Mouse (Mus musculus) kidney, adult 2 months (tissue): ENCODE measurements around the gene Slain2. TPM values are rescaled to one million over a fixed set of nuclear protein-coding genes. Genes with fewer than 3 reads are reported as not detected.

Experiments
- DNase-seq: peaks from one replicate; pipeline ENCODE4 v3.0.0; 2021
- H3K27ac ChIP-seq: fragments of 200-500 bp; 2 replicates; pipeline ENCODE4 v1.5.1; 2012; ENCODE audit warnings: low read depth, low read length, control low read depth, inconsistent platforms; ENCODE audit not compliant: insufficient read depth
- H3K27me3 ChIP-seq: fragments of 200-500 bp; replicated peaks from 2 replicates; pipeline ENCODE4 v1.6.1; 2012; ENCODE audit warnings: mild to moderate bottlenecking, moderate library complexity, low read length, inconsistent platforms; ENCODE audit not compliant: control insufficient read depth, insufficient read depth
- H3K36me3 ChIP-seq: fragments of 200-500 bp; 2 replicates; pipeline ENCODE4 v1.6.1; 2012; ENCODE audit warnings: mild to moderate bottlenecking, moderate library complexity, low read length, inconsistent platforms; ENCODE audit not compliant: control insufficient read depth, insufficient read depth
- H3K4me1 ChIP-seq: fragments of 200-500 bp; 2 replicates; pipeline ENCODE4 v1.6.1; 2011; ENCODE audit warnings: low read length; ENCODE audit not compliant: control insufficient read depth, insufficient read depth
- H3K4me3 ChIP-seq: fragments of 200-500 bp; 2 replicates; pipeline ENCODE4 v1.5.1; 2011; ENCODE audit warnings: mild to moderate bottlenecking, low read depth, low read length, control low read depth; ENCODE audit not compliant: insufficient read depth
- CTCF ChIP-seq: fragments of 200-500 bp; conservative IDR thresholded peaks from 2 replicates; pipeline ENCODE4 v1.5.1; 2011; ENCODE audit warnings: low read depth, mild to moderate bottlenecking, control low read depth, low read length, moderate library complexity, mixed read lengths; ENCODE audit not compliant: insufficient read depth, insufficient read length
- POLR2A ChIP-seq: fragments of 200-500 bp; IDR thresholded peaks from one replicate; pipeline ENCODE4 v1.6.1; 2011; ENCODE audit warnings: low read depth, low read length, control low read depth
- WGBS: fragments of 180-500 bp; shearing (Covaris S2); methylation state at CpG from one replicate; pipeline ENCODE4 v1.1.7; 2018; 5-methylcytosine and 5-hydroxymethylcytosine counted together
- polyA plus RNA-seq: library from polyadenylated mRNA; depleted of rRNA; stranded (reverse); fragments of >200 nt; gene quantifications from 2 replicates; pipeline ENCODE4 v1.2.3, GENCODE M21; 2012; rRNA removed

Gene Slain2
- polyA plus RNA-seq, result 23.4 and 24.3 TPM in 2 replicates

DNA sequence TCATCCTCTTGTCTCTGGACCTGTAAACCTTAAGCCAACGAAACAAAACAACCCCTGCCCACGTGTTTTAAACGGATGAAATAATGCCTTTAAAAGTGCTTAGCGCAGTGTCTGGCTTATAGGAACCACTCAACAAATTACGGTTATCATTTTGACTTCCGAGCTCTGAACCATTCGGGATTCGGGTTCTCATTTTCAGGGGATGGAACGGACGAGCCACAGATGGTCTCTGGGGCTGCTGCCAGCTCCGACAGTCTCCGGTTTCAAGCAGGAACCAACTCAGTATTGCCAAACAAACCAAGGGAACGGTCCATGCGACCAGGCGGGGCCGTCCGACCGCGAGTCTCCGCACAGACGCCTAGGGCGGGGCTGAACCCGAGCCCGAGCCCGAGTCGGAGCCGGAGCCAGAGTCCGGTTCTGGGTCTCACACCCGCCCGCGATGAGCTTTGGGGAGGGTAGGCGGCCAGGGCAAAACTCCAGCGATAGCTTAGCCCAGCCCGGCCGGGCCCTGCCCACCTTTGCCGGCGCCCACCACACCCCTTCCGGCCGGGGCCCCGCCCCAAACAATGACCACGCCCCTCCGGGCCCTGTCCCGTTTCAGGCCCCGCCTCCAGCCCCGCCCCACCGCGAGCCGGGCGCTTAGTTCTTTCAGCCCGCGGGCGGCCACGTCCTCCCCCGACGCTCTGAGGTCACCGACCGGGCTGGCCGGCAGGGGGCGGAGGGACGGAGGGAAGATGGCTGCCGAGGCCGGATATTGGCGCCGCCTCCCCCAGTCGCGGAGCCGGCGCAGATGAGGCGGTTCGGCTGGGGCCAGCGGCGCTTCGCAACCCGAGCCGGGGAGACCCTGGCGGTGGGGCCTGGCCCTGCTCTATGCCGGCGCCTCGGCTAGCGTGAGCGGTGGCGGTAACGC is at the start of gene Slain2:
Gene Slain2, plus strand, starts transcription at position 657 of the 910 bp plus-strand sequence.
- TF ChIP-seq POLR2A, result peak; percentile 38
- TF ChIP-seq CTCF, result peak; percentile 50
- DNase-seq, result peak; percentile 99
- under 1% methylated on average over 83 of the region's 83 CpGs for WGBS
- H3K4me1 ChIP-seq, result peaks cover 13% of the 10 kb centered on the region; the same call in 1 of the 2 replicates
- H3K36me3 ChIP-seq, result no peaks in the 10 kb centered on the region
- H3K27ac ChIP-seq, result peak within 1 kb of the TSS; percentile 99
- peak within 1 kb of the TSS; percentile 91 for H3K4me3 ChIP-seq
- no peaks in the 10 kb centered on the region for H3K27me3 ChIP-seq

- 90% methylated on average over 3 of the region's 3 CpGs for WGBS
- no peak overlapping the region for H3K27ac ChIP-seq
- DNase-seq, result no peak
- H3K4me3 ChIP-seq, result no peak overlapping the region
- TF ChIP-seq POLR2A (no peak), CTCF (no peak)
- no peaks in the 10 kb centered on the region for H3K36me3 ChIP-seq
- peaks cover 27% of the 10 kb centered on the region for H3K4me1 ChIP-seq
- no peaks in the 10 kb centered on the region for H3K27me3 ChIP-seq
Measured at GRCm38 (mm10) chr5:72864654-72865178, 49.4 kb upstream of the Slain2 start.

DNA sequence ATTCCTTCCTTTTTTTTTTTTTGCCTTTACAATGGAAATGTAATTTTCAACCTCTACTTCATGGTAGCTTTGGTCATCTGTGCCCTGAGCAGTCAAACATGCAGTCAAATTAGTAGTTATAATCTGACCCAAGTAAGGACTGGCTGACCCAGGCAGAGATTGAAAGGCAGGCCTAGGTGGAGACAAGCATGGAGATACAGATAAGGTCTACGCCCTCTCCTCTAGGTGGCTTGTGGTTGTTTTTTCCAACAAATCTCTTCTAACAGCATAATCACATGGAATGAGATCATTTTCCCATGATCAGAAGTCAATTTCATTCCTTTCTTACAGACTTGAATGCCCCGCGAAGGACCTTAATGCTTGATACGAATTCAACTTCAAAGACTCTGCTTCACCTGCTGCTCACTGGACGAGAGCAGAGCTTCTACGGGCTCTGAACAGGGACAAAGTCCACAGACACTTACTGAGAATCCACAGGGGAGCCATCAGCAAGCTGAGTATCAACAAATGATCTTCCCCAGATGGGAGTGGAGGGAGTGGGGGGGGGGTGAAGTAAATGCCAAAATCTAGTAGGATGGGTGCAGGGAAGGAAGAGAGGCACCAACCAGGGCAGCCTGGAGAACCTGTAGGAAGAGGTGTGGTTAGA is 47.7 kb upstream of the Slain2 start:
- Histone ChIP-seq H3K27me3 (no peaks in the 10 kb centered on the region), H3K4me3 (no peak overlapping the region)
- 53% methylated on average over 6 of the region's 6 CpGs for WGBS

GRCm38 (mm10) chr5:72867036-72867672 is 47.0 kb upstream of the Slain2 start:
- WGBS, result 38% methylated on average over 16 of the region's 16 CpGs
- DNase-seq, result no peak
- Histone ChIP-seq H3K27ac (peak overlapping the region; percentile 71; the same call in 1 of the 2 replicates), H3K4me3 (peak overlapping the region; percentile 65), H3K4me1 (peaks cover 27% of the 10 kb centered on the region; the same call in 1 of the 2 replicates), H3K36me3 (no peaks in the 10 kb centered on the region), H3K27me3 (no peaks in the 10 kb centered on the region)
- TF ChIP-seq CTCF (no peak), POLR2A (no peak)

More for the DNA sequence above, 47.7 kb upstream of the Slain2 start:
- DNase-seq, result peak; percentile 62
- Histone ChIP-seq H3K4me1 (peaks cover 29% of the 10 kb centered on the region), H3K36me3 (no peaks in the 10 kb centered on the region), H3K27ac (peak overlapping the region; percentile 19; the same call in 1 of the 2 replicates)
- TF ChIP-seq POLR2A, result no peak
- TF ChIP-seq CTCF, result no peak

DNA sequence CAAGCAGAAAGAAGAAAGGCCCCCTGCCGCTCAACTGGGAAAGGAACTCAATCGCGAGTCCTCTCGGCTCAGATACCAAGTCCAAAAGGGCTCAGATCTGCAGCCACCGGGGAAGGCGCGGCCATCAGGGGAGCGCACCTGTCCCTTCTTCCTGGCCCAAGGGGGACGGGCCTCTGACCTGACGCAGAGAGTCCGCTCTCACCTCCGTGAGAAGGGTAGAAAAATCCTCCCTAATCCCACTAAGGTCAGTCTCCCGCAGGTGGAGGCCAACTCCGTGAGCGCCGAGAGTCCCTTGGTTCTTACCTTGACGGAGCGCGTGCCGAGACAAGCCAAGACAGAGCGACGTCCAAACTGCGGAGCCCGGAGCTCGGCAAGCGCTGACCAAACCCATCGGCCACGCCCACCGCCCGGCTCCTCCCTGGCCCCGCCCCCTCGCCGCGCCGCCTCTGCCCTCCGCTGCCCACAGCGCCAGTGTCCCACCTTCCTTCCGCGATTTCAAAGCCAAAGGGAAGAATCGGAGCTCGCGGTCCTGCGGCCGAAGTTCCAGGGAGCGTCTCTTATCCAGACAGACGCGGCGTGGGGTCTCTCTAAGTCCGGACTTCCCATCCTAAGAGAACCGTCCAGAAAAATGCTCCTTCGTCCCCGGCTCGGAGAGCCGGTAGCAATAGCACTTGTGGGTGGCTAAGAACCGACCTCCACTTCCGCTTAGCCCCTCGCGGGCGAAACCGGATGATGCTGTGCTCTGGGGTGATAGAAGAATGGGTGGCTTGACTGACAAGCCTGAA is 45.8 kb upstream of the Slain2 start, which contains the start of gene Tec:
Gene Tec, minus strand, starts transcription at position 393 of the 785 bp plus-strand sequence.
- TF ChIP-seq CTCF, result 0 out of 2 replicates have a peak, but pooled peaks have one; percentile 0
- TF ChIP-seq POLR2A, result peak; percentile 94

More for the DNA sequence above, 45.8 kb upstream of the Slain2 start, which contains the start of gene Tec:
- H3K27ac ChIP-seq, result peak within 1 kb of the TSS; percentile 77
- H3K36me3 ChIP-seq, result no peaks in the 10 kb centered on the region
- under 1% methylated on average over 60 of the region's 60 CpGs for WGBS
- H3K27me3 ChIP-seq, result no peaks in the 10 kb centered on the region
- H3K4me1 ChIP-seq, result peaks cover 26% of the 10 kb centered on the region; the same call in 1 of the 2 replicates
- H3K4me3 ChIP-seq, result peak within 1 kb of the TSS; percentile 65
- peak; percentile 95 for DNase-seq
